Mouse (Mus musculus): ENCODE data around the gene Rnf214.

DNA sequence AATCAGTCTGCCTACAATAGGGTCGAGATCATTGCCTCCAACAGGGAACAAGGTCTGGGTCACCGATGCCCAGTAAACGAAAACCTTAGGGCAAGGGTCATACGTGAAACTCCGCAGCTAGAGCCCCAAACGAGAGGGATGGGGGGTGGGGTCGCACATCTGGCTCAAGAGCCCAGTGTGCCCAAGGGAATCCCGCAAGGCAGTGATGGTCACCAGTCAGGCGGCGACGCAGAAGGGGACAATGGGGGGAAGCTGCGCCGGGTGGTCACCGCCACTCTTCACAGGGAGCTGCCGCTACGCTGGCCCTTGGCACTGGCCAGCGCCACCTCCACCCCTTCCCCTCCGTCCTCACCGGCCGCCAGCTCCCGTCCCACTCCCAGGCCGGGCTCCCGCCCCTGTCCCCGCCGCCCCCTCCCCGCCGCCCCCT, 887 bp downstream of the Rnf214 start:
- TF ChIP-seq POLR2A (IDR thresholded peaks at IDR 0.05; ENCODE audit: borderline replicate concordance, low read depth, low read length) (no peak), CTCF (IDR thresholded peaks at IDR 0.05; ENCODE audit: low read depth, low read length) (no peak)

All from bone marrow macrophage, adult 2 months (primary cell).